Mouse (Mus musculus) yolk sac, embryonic 10.5 days (tissue): ENCODE results near the gene A830018L16Rik.
"Not testable (repeated sequence)": the region's sequence is repeated elsewhere in the genome, so short reads cannot be mapped to it uniquely, and the experiment has no call there.

Experiments
- DNase-seq: peaks from one replicate; pipeline ENCODE4 v3.0.0-alpha.2; 2017; ENCODE audit warnings: low spot score

Gene A830018L16Rik

DNA sequence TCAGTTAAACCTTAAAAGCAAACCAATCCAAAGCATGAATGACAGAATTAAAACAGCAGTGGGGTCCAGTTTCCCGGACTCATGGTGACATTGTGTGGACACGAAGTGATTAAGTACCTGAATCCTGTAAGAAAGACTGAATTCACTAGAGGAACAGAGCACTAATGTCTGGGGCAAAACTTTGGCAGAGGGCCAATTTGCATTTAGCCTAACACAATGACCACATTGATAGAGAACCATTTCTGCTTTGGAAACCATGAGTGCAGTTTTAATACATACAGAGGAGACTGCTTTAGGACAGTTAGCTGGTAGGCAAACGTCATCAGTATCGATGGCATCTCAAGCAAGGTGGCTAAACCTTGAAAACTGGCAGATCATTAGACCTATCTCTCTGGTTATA is 586.7 kb downstream of the A830018L16Rik start:
- no peak for DNase-seq

DNA sequence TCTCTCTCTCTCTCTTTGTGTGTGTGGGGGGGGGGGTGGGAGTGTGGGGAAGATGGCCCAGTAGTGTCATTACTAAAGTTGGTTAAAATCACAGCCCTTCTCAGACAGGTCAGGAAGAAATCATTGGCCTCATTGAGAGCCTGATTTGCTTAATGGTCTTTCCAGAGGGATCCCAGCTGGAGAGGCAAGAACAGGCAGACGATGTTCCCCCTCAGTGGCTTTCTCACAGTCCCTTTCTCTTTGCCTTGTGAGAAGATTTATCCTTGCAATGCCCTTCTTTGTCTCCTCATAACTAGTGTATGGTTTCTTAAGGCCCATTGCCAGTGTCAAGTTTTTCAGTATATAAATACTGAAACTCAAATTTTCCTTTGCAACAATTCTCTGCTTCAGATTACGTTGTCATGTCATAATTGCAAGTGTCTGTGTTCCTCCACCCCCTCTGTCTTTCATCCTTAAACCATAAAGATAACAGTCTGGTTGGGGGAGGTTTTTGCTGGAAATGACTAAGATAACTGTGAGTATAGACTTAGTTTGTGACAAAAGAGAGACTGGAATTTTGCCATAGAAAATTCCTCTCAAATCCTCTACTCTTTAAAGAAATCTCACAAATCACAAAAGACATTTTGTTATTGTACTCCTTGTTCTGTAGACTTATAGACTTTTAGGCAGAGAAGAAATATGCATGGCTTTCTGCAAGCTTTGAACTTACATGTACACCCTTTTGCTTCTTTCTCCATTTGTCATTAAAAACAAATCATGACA is 595.1 kb downstream of the A830018L16Rik start:
- no peak for DNase-seq

DNA sequence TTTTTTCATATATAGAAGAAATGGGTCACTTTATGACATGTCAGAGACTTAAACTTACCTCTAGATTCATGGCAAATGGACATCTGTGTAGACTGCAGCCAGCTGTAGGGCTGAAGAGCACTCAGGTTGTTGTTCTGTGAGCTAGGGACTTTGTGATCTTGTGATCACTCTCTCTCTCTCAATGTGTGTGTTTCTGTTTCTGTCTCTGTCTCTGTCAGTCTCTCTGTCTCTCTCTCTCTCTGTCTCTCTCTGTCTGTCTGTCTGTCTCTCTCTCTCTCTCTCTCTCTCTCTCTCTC is 595.6 kb downstream of the A830018L16Rik start:
- no peak for DNase-seq

DNA sequence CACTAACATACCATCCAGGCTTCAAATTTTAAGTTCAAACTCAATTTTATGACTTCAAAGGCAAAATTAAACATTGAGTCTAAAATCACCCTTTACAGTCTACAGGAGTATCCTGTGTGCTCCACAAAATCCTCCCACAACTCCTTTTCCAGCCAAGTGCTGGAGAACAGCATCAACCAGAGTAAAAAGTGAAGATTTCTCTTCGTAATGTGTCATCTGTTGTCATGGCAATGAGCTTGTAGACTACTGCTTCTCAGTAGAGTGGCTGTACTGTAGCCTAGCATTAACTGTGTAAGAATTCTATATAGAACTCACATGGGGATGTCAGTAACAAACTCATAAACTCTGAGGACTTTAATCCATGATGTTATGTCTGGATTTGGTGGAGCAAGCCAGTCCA is 596.7 kb downstream of the A830018L16Rik start:
- DNase-seq, result no peak

- DNase-seq, result not testable (repeated sequence)
These were observed 606.7 kb downstream of the A830018L16Rik start for GRCm38 (mm10) chr1:12020646-12021045.
